Mouse (Mus musculus): ENCODE data around the gene Zfp978.

- TF ChIP-seq CTCF (IDR thresholded peaks at IDR 0.05; ENCODE audit: low read depth) (no peak), EP300 (IDR thresholded peaks at IDR 0.05; ENCODE audit: low read depth) (no peak)
These were observed 56.8 kb downstream of the Zfp978 start for GRCm38 (mm10) chr4:147417921-147418320.
